21 mouse cellular contexts compared by ENCODE assay signal in genomic region chr1:89680673-89681072, GRCm38 (mm10).
DNase-seq lines count a peak whose midpoint lies in the region; ATAC-seq and TF ChIP-seq lines count a peak whose summit lies in the region.
"Had no signal": no experiment of that assay in that cellular context is flagged by ENCODE, and none has a peak within 500 bp of the region (broad histone marks: within the 10 kb centered on the region; RNA-seq: fewer than 3 reads in every experiment).

No protein-coding gene starts in this region.

- H3K4me2 ChIP-seq in hindbrain, embryonic 14.5 days (replicated peaks): no peak overlapping the region
- no peak overlapping the region for H3K4me2 ChIP-seq in hindbrain, embryonic 12.5 days (replicated peaks)
- H3K4me2 ChIP-seq in neural tube, embryonic 13.5 days: no peak overlapping the region
- no peak overlapping the region for H3K4me2 ChIP-seq in neural tube, embryonic 15.5 days
- H3K4me2 ChIP-seq: embryonic facial prominence, embryonic 13.5 days; embryonic facial prominence, embryonic 15.5 days; forebrain, embryonic 13.5 days; forebrain, embryonic 15.5 days had no signal

- H3K9me3 ChIP-seq in hindbrain, embryonic 14.5 days (ENCODE audit: control insufficient read depth, low read length): no peaks in the 10 kb centered on the region
- H3K9me3 ChIP-seq in hindbrain, embryonic 12.5 days (replicated peaks): 0 out of 2 replicates have a peak, but pooled peaks cover 4% of the 10 kb centered on the region
- no peaks in the 10 kb centered on the region for H3K9me3 ChIP-seq in neural tube, embryonic 13.5 days
- no peaks in the 10 kb centered on the region for H3K9me3 ChIP-seq in neural tube, embryonic 15.5 days (replicated peaks)
- H3K9me3 ChIP-seq: embryonic facial prominence, embryonic 13.5 days; embryonic facial prominence, embryonic 15.5 days; forebrain, embryonic 13.5 days; forebrain, embryonic 15.5 days had no signal

- no peak for TF ChIP-seq CTCF in layer of hippocampus, adult 2 months (conservative IDR thresholded peaks at IDR 0.05)

- WGBS in hindbrain, embryonic 14.5 days: 73% methylated on average over 7 of the region's 7 CpGs
- 83% methylated on average over 7 of the region's 7 CpGs for WGBS in hindbrain, embryonic 12.5 days
- WGBS in neural tube, embryonic 13.5 days: 64% methylated on average over 7 of the region's 7 CpGs
- 50% methylated on average over 7 of the region's 7 CpGs for WGBS in neural tube, embryonic 15.5 days

- peaks cover 24% of the 10 kb centered on the region for H3K4me1 ChIP-seq in hindbrain, embryonic 14.5 days (replicated peaks; ENCODE audit: control insufficient read depth, insufficient read depth, low read length)
- H3K4me1 ChIP-seq in hindbrain, embryonic 12.5 days: peaks cover 6% of the 10 kb centered on the region; the same call in 1 of the 2 replicates
- H3K4me1 ChIP-seq in neural tube, embryonic 13.5 days (replicated peaks): peaks cover 53% of the 10 kb centered on the region
- peaks cover 42% of the 10 kb centered on the region for H3K4me1 ChIP-seq in neural tube, embryonic 15.5 days

- no peak overlapping the region for H3K4me3 ChIP-seq in hindbrain, embryonic 14.5 days (replicated peaks; ENCODE audit: low read length)
- H3K4me3 ChIP-seq in hindbrain, embryonic 12.5 days: no peak overlapping the region
- H3K4me3 ChIP-seq in neural tube, embryonic 13.5 days: no peak overlapping the region
- no peak overlapping the region for H3K4me3 ChIP-seq in neural tube, embryonic 15.5 days (replicated peaks)
- no peak overlapping the region for H3K4me3 ChIP-seq in layer of hippocampus, adult 2 months
- H3K4me3 ChIP-seq: embryonic facial prominence, embryonic 13.5 days; embryonic facial prominence, embryonic 15.5 days; erythroblast, embryonic 14.5 days; forebrain, embryonic 13.5 days; forebrain, embryonic 15.5 days had no signal

- peak; percentile 61 for ATAC-seq in hindbrain, embryonic 14.5 days (ENCODE audit: low FRiP score)
- no peak for ATAC-seq in hindbrain, embryonic 12.5 days (ENCODE audit: low FRiP score)
- peak; percentile 77 for ATAC-seq in neural tube, embryonic 13.5 days (ENCODE audit: low read depth)
- ATAC-seq in neural tube, embryonic 15.5 days (ENCODE audit: low FRiP score): peak; percentile 53
- ATAC-seq: forebrain, embryonic 13.5 days; forebrain, embryonic 15.5 days had no signal

- H3K36me3 ChIP-seq in hindbrain, embryonic 14.5 days (replicated peaks; ENCODE audit: control insufficient read depth, insufficient read depth): peaks cover 31% of the 10 kb centered on the region
- H3K36me3 ChIP-seq in hindbrain, embryonic 12.5 days: peaks cover 22% of the 10 kb centered on the region
- H3K36me3 ChIP-seq in neural tube, embryonic 13.5 days: peaks cover 30% of the 10 kb centered on the region
- H3K36me3 ChIP-seq in neural tube, embryonic 15.5 days: peaks cover 15% of the 10 kb centered on the region

- no peak overlapping the region for H3K9ac ChIP-seq in hindbrain, embryonic 14.5 days
- H3K9ac ChIP-seq in hindbrain, embryonic 12.5 days: no peak overlapping the region
- no peak overlapping the region for H3K9ac ChIP-seq in neural tube, embryonic 13.5 days
- no peak overlapping the region for H3K9ac ChIP-seq in neural tube, embryonic 15.5 days (replicated peaks)
- H3K9ac ChIP-seq: embryonic facial prominence, embryonic 13.5 days; embryonic facial prominence, embryonic 15.5 days; forebrain, embryonic 13.5 days; forebrain, embryonic 15.5 days had no signal

- DNase-seq in hindbrain, embryonic 14.5 days (ENCODE audit: low spot score): no peak
- DNase-seq in neural tube, embryonic 10.5 days (ENCODE audit: extremely low spot score, low spot score): no peak
- DNase-seq in layer of hippocampus, adult 2 months (ENCODE audit: low spot score in 2 of 2): no peak
- DNase-seq: adrenal gland, adult 2 months; adrenal gland, postnatal 10 days; adrenal gland, postnatal 25 days; cerebellum, adult 11 months; cerebellum, adult 18-20 months; cerebellum, adult 8-10 months; cerebellum, adult 9-11 months; cerebellum, postnatal 14 days; cerebellum, postnatal 36 days; embryo, embryonic 11 days had no signal

- no peak overlapping the region for H3K27ac ChIP-seq in hindbrain, embryonic 14.5 days
- no peak overlapping the region for H3K27ac ChIP-seq in hindbrain, embryonic 12.5 days
- peak overlapping the region; percentile 52; the same call in 1 of the 2 replicates for H3K27ac ChIP-seq in neural tube, embryonic 13.5 days (replicated peaks)
- 0 out of 2 replicates have a peak overlapping the region, but pooled peaks have one; percentile 35 for H3K27ac ChIP-seq in neural tube, embryonic 15.5 days (replicated peaks)
- H3K27ac ChIP-seq in layer of hippocampus, adult 2 months: no peak overlapping the region
- H3K27ac ChIP-seq: embryonic facial prominence, embryonic 13.5 days; embryonic facial prominence, embryonic 15.5 days; forebrain, embryonic 13.5 days; forebrain, embryonic 15.5 days had no signal

- H3K27me3 ChIP-seq in hindbrain, embryonic 14.5 days (ENCODE audit: control insufficient read depth, insufficient read depth, low read length): no peaks in the 10 kb centered on the region
- no peaks in the 10 kb centered on the region for H3K27me3 ChIP-seq in hindbrain, embryonic 12.5 days
- H3K27me3 ChIP-seq in neural tube, embryonic 13.5 days: no peaks in the 10 kb centered on the region
- H3K27me3 ChIP-seq in neural tube, embryonic 15.5 days (replicated peaks): no peaks in the 10 kb centered on the region
- H3K27me3 ChIP-seq: embryonic facial prominence, embryonic 13.5 days; embryonic facial prominence, embryonic 15.5 days had no signal

Comparison
In these comparisons a context has a peak if more than half of its experiments do, and no peak if none do; other contexts are left out.
1. H3K27ac ChIP-seq: peak in neural tube, embryonic 13.5 days (single experiment) and neural tube, embryonic 15.5 days (single experiment); none in hindbrain, embryonic 14.5 days (single experiment), hindbrain, embryonic 12.5 days (single experiment) and layer of hippocampus, adult 2 months (single experiment).